Mouse (Mus musculus): Measurements from ENCODE around the gene Mgat5.

GRCm38 (mm10) chr1:127459015-127459451, 254.2 kb downstream of the Mgat5 start:
- TF ChIP-seq CTCF (IDR thresholded peaks at IDR 0.05; ENCODE audit: extremely low read depth, insufficient read depth, insufficient read length, insufficient replicate concordance) = peak; percentile 59; the same call in 1 of the 2 replicates
- TF ChIP-seq POLR2A (IDR thresholded peaks at IDR 0.05; ENCODE audit: low read depth, low read length) = no peak

Data from spleen, adult 2 months (tissue).